Mouse (Mus musculus): ENCODE data around the gene Cdkal1. TPM values are rescaled to one million over a fixed set of nuclear protein-coding genes. Genes with fewer than 3 reads are reported as not detected.

Gene Cdkal1
- total and polyA plus RNA-seq, 2 experiments from 2014 or later, result 11.1 to 18.9 TPM

DNA sequence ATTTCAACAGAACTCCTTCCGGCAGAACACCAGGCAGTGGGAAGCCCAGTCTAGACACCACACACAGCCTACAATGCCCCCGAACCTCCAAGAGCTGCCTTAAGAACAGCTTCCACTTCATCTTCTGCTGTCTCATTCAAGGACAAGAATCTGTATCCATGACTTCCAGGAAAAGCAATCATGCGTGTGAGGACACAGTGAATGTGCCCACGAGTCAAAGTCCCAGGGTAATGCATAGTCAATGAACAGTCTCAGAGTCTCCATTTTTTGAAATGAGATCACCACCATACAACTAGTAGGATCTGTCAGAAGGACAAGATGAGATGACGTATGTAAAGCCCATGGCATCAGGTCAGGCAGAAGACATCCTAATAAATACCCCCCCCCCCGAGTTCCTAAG is 51.4 kb downstream of the Cdkal1 start:
- TF ChIP-seq CTCF (IDR thresholded peaks at IDR 0.05; ENCODE audit: low read depth), result no peak
- H3K4me2 ChIP-seq (ENCODE audit: low read depth, low read length), result no peak overlapping the region
- no peaks in the 10 kb centered on the region for H3K9me3 ChIP-seq (ENCODE audit: low read length)
- no peak overlapping the region for H3K27ac ChIP-seq
- H3K4me1 ChIP-seq (ENCODE audit: insufficient read depth, low read length), result 0 out of 2 replicates have a peak, but pooled peaks cover 3% of the 10 kb centered on the region
- WGBS, result 45% methylated on average over 6 of the region's 6 CpGs
- no peaks in the 10 kb centered on the region for H3K36me3 ChIP-seq (ENCODE audit: insufficient read depth, low read length)
- no peak overlapping the region for H3K9ac ChIP-seq (replicated peaks; ENCODE audit: low read length)
- H3K27me3 ChIP-seq (ENCODE audit: insufficient read depth, low read length), result no peaks in the 10 kb centered on the region
- no peak for DNase-seq (ENCODE audit: low spot score)
- H3K4me3 ChIP-seq (ENCODE audit: low read length), result no peak overlapping the region
- ATAC-seq, result peak; percentile 59

- DNase-seq (ENCODE audit: low spot score), result no peak
- no peak for ATAC-seq
These were observed 52.8 kb downstream of the Cdkal1 start for GRCm38 (mm10) chr13:29802699-29803098.

DNA sequence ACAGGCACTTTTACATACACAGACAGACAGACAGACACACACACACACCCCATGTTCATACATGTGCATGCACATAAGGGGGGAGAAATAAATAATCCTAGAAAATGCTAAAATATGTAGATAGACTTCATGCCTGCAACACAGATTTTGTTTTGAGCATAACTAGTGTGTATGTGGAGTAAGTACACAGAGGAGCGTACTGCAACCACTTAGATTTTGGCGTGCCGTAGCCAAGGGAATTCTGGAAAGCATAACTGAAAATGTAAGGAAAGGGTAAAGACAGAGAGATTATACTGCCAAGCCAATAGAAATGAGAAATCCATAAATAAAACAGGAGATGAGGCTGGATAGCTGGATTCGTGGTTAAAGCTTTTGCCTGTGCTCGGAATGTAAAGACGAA is 55.4 kb downstream of the Cdkal1 start:
- Histone ChIP-seq H3K9ac (replicated peaks; ENCODE audit: low read length) (no peak overlapping the region), H3K27me3 (ENCODE audit: insufficient read depth, low read length) (no peaks in the 10 kb centered on the region), H3K4me1 (ENCODE audit: insufficient read depth, low read length) (no peaks in the 10 kb centered on the region), H3K36me3 (ENCODE audit: insufficient read depth, low read length) (no peaks in the 10 kb centered on the region), H3K9me3 (ENCODE audit: low read length) (no peaks in the 10 kb centered on the region), H3K4me3 (ENCODE audit: low read length) (no peak overlapping the region), H3K4me2 (ENCODE audit: low read depth, low read length) (no peak overlapping the region), H3K27ac (no peak overlapping the region)
- DNase-seq (ENCODE audit: low spot score) (no peak), ATAC-seq (no peak)
- no peak for TF ChIP-seq CTCF (IDR thresholded peaks at IDR 0.05; ENCODE audit: low read depth)
- WGBS, result 92% methylated on average over 6 of the region's 6 CpGs

More at GRCm38 (mm10) chr13:29802699-29803098, 52.8 kb downstream of the Cdkal1 start:
- Histone ChIP-seq H3K9me3 (ENCODE audit: low read length) (no peaks in the 10 kb centered on the region), H3K27me3 (ENCODE audit: insufficient read depth, low read length) (no peaks in the 10 kb centered on the region), H3K9ac (replicated peaks; ENCODE audit: low read length) (no peak overlapping the region), H3K36me3 (ENCODE audit: insufficient read depth, low read length) (no peaks in the 10 kb centered on the region), H3K4me2 (ENCODE audit: low read depth, low read length) (no peak overlapping the region), H3K4me3 (ENCODE audit: low read length) (no peak overlapping the region), H3K4me1 (ENCODE audit: insufficient read depth, low read length) (0 out of 2 replicates have a peak, but pooled peaks cover 3% of the 10 kb centered on the region), H3K27ac (no peak overlapping the region)
- no peak for TF ChIP-seq CTCF (IDR thresholded peaks at IDR 0.05; ENCODE audit: low read depth)

DNA sequence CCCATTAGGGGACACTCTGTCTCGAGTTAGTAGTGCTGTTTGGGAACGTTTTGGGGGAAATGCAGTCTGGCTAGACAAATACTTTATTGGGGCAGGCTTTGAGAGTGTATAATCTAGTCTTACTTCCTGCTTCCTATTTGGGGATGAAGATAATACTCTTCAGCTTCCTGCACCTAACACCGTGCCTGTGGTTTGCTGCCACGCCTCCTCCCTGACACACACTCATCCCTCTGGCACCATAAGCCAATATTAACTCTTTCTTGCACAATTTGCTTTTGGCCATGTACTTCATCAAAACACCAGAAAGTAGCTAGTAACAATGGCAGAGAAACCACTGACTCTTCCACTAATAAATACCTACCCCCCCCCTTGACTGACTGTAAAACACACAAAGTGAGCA is 63.4 kb downstream of the Cdkal1 start:
- ATAC-seq (no peak), DNase-seq (ENCODE audit: low spot score) (no peak)
- H3K4me3 ChIP-seq (ENCODE audit: low read length), result no peak overlapping the region
- no peaks in the 10 kb centered on the region for H3K27me3 ChIP-seq (ENCODE audit: insufficient read depth, low read length)
- no peak overlapping the region for H3K9ac ChIP-seq (replicated peaks; ENCODE audit: low read length)
- H3K9me3 ChIP-seq (ENCODE audit: low read length), result no peaks in the 10 kb centered on the region
- H3K27ac ChIP-seq, result no peak overlapping the region
- no peaks in the 10 kb centered on the region for H3K36me3 ChIP-seq (ENCODE audit: insufficient read depth, low read length)
- H3K4me2 ChIP-seq (ENCODE audit: low read depth, low read length), result no peak overlapping the region
- no peaks in the 10 kb centered on the region for H3K4me1 ChIP-seq (ENCODE audit: insufficient read depth, low read length)
- 67% methylated on average over 4 of the region's 4 CpGs for WGBS
- TF ChIP-seq CTCF (IDR thresholded peaks at IDR 0.05; ENCODE audit: low read depth), result no peak

DNA sequence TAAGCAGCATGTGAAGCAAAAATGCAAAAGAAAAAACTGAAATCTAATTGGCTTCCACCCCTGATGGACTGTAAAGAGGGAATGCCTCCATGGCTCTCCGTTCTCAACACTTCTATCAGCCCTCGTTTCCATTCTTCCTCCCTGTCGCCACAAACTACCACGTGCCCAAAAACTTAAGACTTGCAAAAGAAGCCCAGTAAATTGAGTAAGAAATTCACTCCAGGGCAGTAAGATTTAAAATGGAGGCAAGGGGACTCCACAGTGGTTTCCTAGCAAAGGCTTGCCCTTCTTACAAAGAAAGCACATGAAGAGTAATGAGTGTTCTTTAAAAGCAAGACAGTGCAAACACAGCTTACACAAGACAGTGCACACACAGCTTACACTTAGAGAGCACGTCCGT is 64.0 kb downstream of the Cdkal1 start:
- WGBS, result 83% methylated on average over 6 of the region's 6 CpGs
- Histone ChIP-seq H3K27me3 (ENCODE audit: insufficient read depth, low read length) (no peaks in the 10 kb centered on the region), H3K27ac (no peak overlapping the region), H3K9me3 (ENCODE audit: low read length) (no peaks in the 10 kb centered on the region), H3K4me2 (ENCODE audit: low read depth, low read length) (no peak overlapping the region), H3K4me3 (ENCODE audit: low read length) (no peak overlapping the region), H3K4me1 (ENCODE audit: insufficient read depth, low read length) (no peaks in the 10 kb centered on the region), H3K9ac (replicated peaks; ENCODE audit: low read length) (no peak overlapping the region), H3K36me3 (ENCODE audit: insufficient read depth, low read length) (no peaks in the 10 kb centered on the region)
- DNase-seq (ENCODE audit: low spot score) (no peak), ATAC-seq (no peak)
- no peak for TF ChIP-seq CTCF (IDR thresholded peaks at IDR 0.05; ENCODE audit: low read depth)

- no peak for ATAC-seq
- Histone ChIP-seq H3K9me3 (ENCODE audit: low read length) (no peaks in the 10 kb centered on the region), H3K27ac (no peak overlapping the region), H3K36me3 (ENCODE audit: insufficient read depth, low read length) (no peaks in the 10 kb centered on the region), H3K27me3 (ENCODE audit: insufficient read depth, low read length) (no peaks in the 10 kb centered on the region), H3K4me1 (ENCODE audit: insufficient read depth, low read length) (no peaks in the 10 kb centered on the region), H3K4me2 (ENCODE audit: low read depth, low read length) (no peak overlapping the region), H3K4me3 (ENCODE audit: low read length) (no peak overlapping the region), H3K9ac (replicated peaks; ENCODE audit: low read length) (no peak overlapping the region)
- TF ChIP-seq CTCF (IDR thresholded peaks at IDR 0.05; ENCODE audit: low read depth), result no peak
- 88% methylated on average over 3 of the region's 3 CpGs for WGBS
- no peak for DNase-seq (ENCODE audit: low spot score)
These were observed 68.5 kb downstream of the Cdkal1 start for GRCm38 (mm10) chr13:29786984-29787383.

DNA sequence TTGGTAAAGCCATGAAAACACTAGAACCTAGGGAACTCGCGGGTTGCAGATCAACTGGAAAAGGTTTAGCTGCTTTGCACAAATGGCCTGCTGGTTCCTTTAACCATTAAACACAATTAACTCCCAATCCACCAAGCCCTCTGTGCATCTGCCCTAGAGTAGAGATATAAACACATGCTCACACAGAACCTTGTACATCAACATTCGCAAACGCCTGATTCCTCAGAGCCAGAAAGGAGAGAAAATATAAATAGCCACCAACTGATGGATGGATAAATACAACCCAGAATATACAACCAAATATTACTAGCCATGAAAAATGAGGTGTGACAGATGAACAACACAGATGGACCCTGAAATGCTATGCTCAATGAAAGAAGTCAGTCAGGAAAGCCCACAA is 70.6 kb downstream of the Cdkal1 start:
- TF ChIP-seq CTCF (IDR thresholded peaks at IDR 0.05; ENCODE audit: low read depth), result no peak
- Histone ChIP-seq H3K9ac (replicated peaks; ENCODE audit: low read length) (no peak overlapping the region), H3K27ac (no peak overlapping the region), H3K4me3 (ENCODE audit: low read length) (no peak overlapping the region), H3K4me2 (ENCODE audit: low read depth, low read length) (no peak overlapping the region), H3K9me3 (ENCODE audit: low read length) (no peaks in the 10 kb centered on the region), H3K27me3 (ENCODE audit: insufficient read depth, low read length) (no peaks in the 10 kb centered on the region), H3K36me3 (ENCODE audit: insufficient read depth, low read length) (no peaks in the 10 kb centered on the region), H3K4me1 (ENCODE audit: insufficient read depth, low read length) (no peaks in the 10 kb centered on the region)
- WGBS, result 88% methylated on average over 4 of the region's 4 CpGs
- ATAC-seq, result no peak
- DNase-seq (ENCODE audit: low spot score), result no peak
